Mouse (Mus musculus) urinary bladder, adult 2 months (tissue): ENCODE data around the gene Nlrp9a. TPM values are rescaled to one million over a fixed set of nuclear protein-coding genes. Genes with fewer than 3 reads are reported as not detected.
"Not testable (repeated sequence)": the region's sequence is repeated elsewhere in the genome, so short reads cannot be mapped to it uniquely, and the experiment has no call there.

Source experiments
- DNase-seq: peaks from one replicate; pipeline ENCODE4 v3.0.0; 2022; ENCODE audit warnings: low spot score
- polyA plus RNA-seq: library from polyadenylated mRNA; depleted of rRNA; stranded (reverse); fragments of >200 nt; gene quantifications from 2 replicates; pipeline ENCODE4 v1.2.3, GENCODE M21; 2012; rRNA removed

Nlrp9a gene
- not detected in 2 replicates for polyA plus RNA-seq

DNA sequence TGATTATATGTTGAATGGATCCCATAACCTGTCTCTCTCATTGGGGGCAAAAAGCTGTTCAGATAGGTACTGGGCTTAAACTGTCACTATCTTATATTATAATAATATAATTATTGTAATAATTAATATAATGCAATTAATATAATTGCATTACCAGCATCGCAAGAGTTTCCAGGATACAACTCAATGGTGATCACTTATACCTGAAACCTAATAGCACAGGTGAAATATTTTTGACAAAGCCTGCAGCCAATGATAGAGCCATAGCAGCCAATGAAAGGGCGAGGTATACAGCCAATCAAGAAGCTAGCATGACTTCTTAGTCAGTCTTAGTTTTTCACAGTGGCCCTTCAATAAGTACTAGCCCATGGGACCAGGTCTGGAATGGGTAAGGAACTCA lies at the start of gene Nlrp9a:
TSS of gene Nlrp9a (plus strand) at position 301 of the 400 bp plus-strand sequence.
- DNase-seq, result not testable (repeated sequence)

DNA sequence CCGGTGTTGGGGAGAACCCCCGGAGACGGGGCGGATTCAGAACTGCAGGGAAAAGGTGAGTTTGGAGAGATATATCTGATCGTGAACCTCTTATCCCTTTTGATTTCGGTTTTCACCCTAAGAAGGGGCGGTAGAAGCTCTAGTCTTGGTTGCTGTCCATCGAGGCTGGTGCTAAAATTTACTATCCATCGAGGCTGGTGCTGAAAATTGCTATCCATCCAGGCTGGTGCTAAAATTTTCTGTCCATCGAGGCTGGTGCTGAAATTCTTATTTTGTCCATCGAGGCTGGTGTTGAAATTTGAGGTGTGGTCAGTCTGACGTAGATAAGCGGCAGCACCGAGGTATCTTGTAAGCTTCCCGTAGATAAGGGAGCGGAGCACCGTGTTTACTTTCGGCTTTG lies 45.3 kb upstream of the Nlrp9a start:
- not testable (repeated sequence) for DNase-seq

DNA sequence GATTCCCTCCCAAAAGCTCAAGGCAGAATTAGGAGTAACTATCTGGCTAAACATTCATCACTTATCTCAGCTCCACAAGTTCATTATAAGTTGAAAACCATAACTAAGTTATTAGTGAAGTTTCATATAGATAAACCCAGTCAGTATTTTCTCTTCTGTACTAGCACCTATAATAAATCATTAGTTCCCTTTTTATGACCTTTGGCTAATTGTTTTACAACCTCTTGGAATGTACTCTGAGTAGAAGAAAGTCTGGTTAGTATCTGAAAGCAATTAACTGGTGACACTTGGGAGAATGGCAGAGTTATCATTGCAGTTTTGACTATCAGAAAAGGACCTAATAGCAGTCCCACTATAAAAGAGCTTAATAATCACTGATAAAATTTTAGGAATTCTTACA lies 54.3 kb downstream of the Nlrp9a start:
- DNase-seq, result no peak

DNA sequence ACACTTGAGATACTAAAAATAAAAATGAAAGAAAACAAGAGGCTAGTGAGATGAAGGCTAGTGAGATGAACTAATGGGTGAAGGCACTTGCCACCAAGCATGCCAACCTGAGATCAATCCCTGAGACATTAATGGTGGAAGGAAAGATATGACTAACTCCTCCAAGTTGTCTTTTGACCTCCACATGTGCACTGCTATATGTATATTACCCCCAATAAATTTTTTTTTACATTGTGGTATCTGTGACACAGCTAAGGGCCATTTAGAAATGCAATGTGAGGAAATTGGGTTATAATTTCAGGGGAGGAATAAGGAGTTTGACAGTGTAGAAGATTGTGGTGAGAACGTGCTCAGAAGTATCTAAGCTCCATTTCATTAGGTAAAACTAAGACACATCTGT lies 55.0 kb downstream of the Nlrp9a start:
- DNase-seq, result no peak

DNA sequence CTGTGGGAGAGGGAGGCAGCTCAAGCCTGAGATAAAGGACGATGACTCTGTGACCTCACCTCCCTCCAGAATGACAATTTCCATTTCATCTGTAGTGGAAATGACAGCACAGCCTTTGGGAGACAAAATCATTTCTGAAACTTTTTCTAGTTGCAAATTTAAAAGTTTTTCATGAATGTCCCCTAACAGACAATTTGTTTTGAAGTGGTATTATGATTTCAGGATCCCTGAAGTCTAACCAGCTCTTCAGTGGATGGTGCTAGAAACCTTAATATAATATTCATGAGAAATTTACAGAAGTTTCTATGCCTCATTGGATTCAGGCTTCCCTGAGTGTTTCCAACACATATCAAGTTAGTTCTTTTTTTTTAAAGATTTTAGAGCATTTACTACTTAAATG lies 83.5 kb downstream of the Nlrp9a start, which contains the start of gene Vmn1r185:
TSS of gene Vmn1r185 (minus strand) at position 101 of the 400 bp plus-strand sequence.
- DNase-seq, result not testable (repeated sequence)

Other genes starting within 250 kb of the Nlrp9a start
- not detected in 2 replicates for gene Cyp2a4, start 227.9 kb upstream of the Nlrp9a start, polyA plus RNA-seq
- gene Nlrp9c, start 131.3 kb upstream of the Nlrp9a start, polyA plus RNA-seq, result not detected in 2 replicates
- not detected in 2 replicates for gene Nlrp4a, start 99.9 kb upstream of the Nlrp9a start, polyA plus RNA-seq
- not detected in 2 replicates for gene Vmn1r185, start 83.4 kb downstream of the Nlrp9a start, polyA plus RNA-seq
- not detected in 2 replicates for gene Cyp2b23, start 151.4 kb downstream of the Nlrp9a start, polyA plus RNA-seq
- not detected in 2 replicates for gene Cyp2b19, start 222.1 kb downstream of the Nlrp9a start, polyA plus RNA-seq